Mouse (Mus musculus) testis, adult 2 months (tissue): Measurements from ENCODE around the gene Ttc28.

Experiments
- CTCF ChIP-seq: fragments of 200-500 bp; IDR thresholded peaks from 2 replicates; pipeline ENCODE4 v1.5.1; 2012; ENCODE audit warnings: low read depth, mild to moderate bottlenecking, inconsistent platforms, low read length, moderate library complexity; ENCODE audit not compliant: control insufficient read depth, insufficient read depth, insufficient replicate concordance
- POLR2A ChIP-seq: fragments of 200-500 bp; IDR thresholded peaks from 2 replicates; pipeline ENCODE4 v1.6.1; 2012; ENCODE audit warnings: low read depth, mild to moderate bottlenecking, inconsistent platforms, low read length, moderate library complexity; ENCODE audit not compliant: control insufficient read depth

DNA sequence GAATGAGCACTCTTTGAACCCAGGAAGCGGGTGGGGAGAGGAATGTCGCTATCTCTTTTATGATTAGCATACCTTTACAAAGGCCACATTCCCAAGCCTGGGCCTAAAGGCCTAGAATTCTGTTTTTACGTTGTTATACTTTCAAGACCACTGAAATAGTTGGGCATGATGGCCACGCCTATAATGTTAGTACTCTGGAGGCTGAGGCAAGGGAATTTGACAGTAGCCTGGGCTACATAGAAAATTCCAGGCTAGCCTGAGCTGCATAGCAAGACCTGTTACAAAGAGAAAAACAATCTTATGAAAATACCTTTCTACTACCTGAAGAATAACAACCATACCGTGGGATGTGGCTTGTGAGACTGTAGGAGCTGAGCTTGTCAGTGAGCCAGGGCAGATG, 248.2 kb downstream of the Ttc28 start:
- no peak for TF ChIP-seq CTCF
- no peak for TF ChIP-seq POLR2A
